Mouse (Mus musculus) cerebellum, postnatal 25 days (tissue): ENCODE measurements around the gene Parp2.
"Not testable (repeated sequence)": the region's sequence is repeated elsewhere in the genome, so short reads cannot be mapped to it uniquely, and the experiment has no call there.

Experiments
- DNase-seq, 2 experiments: peaks; one replicate each; pipeline ENCODE4 v3.0.0; 2021; ENCODE audit warnings: mixed read lengths in 2 of 2

Gene Parp2

GRCm38 (mm10) chr14:50833964-50834363, 26.3 kb downstream of the Parp2 start:
- peak; percentile 70 to 82 for DNase-seq

DNA sequence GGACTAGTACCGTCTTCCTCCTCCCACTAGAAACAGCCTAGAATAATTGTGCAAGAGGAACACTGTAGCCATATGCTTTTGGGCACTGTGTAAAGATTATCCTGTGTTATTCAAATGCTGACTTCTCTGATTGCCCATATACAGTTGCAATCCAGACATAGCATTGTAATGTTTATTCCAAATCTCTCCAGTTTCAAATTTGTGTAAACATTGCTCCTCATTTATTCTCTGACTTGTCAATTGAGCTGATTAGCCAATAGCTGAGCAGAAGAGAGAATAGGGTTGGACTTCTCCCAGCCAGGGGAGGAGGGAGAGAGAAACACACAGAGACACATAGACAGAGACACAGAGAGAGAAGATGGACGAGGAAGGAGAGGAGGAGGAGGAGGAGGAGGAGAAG, 26.8 kb downstream of the Parp2 start:
- DNase-seq: no peak

DNA sequence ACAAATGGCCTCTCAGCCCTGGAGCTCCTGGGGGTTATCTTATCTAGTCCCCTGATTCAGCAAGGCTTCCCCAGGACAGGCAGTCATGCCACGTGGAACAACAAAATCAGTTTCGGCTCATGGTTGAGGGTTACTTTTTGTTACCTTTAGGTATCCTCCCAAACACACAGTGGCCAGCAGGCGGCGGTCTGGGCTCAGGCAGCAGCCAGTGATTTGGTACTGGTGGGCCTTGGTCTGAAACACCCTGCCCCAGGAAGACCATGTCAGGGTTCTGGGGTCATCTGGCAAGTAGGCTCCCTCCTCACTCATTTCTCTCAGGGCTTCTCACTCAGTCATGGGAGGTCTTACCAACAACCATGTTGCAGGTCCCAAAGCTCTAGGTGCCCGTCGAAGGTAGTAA, 29.6 kb downstream of the Parp2 start:
- DNase-seq: peak; percentile 13 to 40

DNA sequence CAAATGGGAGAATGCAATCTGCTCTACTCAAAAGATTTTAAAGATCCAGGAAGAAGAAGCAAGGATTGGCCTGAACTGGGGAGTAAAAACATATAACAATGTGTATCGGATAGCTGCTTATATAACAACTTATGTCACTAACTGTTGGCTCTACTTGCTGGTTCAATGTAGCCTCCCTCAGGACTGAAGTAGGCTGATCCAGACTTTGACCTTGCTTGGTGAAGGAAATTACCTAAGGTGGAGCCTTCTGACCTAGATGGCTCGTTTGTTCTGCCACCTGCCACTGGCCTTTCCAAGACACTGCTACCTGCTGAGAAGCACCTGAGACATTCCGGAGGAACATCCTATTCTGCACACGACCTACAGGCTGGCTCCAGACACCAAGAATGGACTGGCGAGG, 48.1 kb downstream of the Parp2 start:
- DNase-seq: no peak

DNA sequence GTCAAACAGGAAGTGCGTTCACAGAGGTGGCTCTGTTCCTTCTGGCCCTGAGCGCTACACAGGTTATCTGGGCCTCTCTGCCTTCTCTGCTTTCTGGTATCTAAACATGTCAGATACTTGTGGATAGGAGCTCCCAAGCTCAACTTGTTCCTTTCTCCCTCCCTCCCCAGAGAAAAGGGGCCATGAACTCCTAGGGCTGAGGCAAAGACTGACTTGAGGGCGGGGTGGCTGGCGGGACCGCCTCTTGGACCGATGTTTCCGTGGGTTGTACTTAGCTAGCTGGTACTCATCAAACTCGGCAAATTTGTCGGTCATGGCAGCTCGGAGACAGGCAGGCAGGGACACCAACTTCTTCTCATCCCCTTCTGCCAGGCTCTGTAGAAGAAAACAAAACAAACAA, 55.0 kb downstream of the Parp2 start:
- no peak for DNase-seq

GRCm38 (mm10) chr14:50865005-50865404, 57.4 kb downstream of the Parp2 start:
- DNase-seq: not testable (repeated sequence)

DNA sequence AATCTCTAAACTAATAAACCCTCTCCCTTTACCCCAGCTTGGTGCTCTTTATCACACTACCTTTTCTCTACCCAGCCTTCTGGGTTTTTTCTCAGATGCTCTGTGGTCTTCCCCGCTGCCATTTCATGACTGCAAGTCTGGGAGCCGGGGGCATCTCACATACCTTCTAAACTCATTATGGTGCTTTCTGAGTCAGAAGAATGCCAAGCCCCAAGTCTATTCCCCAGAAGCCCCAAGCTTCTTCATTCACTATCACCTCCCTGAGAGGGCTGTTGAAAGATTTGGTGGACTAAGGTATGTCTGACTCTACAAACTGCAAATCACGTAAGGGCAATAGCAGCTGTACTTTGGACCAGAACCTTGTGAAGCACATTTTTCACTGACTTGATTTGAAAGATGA, 59.3 kb downstream of the Parp2 start:
- DNase-seq: no peak

DNA sequence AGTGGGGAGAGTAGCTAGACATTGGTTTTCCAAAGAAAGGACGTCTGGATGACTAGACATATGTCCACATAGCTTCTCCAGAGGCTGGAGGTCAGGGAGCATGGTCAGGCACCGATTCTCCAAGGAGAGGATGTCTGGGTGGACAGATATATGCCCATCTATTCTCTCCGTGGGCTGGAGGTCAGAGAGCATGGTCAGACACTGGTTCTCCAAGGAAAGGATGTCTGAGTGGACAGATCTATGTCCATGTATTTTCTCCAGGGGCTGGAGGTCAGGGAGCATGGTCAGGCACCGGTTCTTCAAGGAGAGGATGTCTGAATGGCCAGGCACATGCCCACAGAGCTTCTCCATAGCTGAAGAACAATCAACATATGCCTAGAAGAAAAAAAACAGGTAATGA, 60.6 kb downstream of the Parp2 start:
- no peak for DNase-seq

GRCm38 (mm10) chr14:50868656-50869055, 61.0 kb downstream of the Parp2 start:
- no peak for DNase-seq

DNA sequence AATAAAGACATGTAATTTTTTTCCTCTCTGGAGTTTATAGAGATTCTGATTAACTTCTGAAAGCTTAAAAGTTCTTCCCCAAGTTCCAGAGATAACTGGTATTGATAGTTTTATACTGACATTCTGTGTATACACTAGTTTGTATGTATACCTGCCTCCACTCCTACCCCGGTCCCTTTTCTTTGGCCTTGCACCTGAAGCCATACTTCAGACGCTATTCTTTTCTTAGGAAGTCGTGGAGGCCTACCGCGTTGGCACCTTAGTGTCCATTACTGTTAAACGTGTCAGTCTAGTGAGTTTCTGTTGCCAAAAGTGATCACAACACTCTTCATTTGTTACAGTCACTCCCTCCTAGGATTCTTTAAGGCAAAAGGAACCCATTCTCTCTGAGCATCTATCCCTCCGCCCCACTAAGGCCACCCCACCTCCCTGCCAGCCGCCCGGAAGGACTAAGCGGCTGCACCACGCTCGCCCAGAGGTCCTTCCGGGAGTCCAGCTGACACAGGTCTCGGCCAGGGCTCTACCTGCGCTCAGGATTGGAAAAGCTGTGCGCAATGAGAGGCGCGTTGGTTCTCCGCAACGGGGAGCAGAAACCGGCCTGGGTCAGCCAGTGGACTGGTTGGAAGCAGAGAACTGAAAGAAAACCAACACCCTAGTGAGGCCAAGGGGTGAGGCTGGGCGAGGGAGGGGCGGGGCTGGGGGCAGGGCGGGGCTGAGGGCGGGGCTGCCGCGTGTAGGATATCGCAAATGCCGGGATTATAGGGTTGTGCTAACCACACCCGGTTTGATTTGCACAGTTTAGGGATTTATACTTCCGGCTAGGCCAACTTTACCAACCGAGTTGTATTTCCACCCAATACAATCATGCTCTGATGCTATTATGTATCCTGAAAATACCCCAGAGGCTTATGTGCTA, 62.5 kb downstream of the Parp2 start, which contains the start of gene Tep1:
Gene Tep1 (minus strand): TSS at position 672 of the 916 bp plus-strand sequence.
- DNase-seq: peak; percentile 85

- no peak for DNase-seq
Observed at GRCm38 (mm10) chr14:50870805-50871143, 63.1 kb downstream of the Parp2 start.
